Mouse (Mus musculus) small intestine, adult 2 months (tissue): ENCODE measurements around the gene Dtl. TPM values are rescaled to one million over a fixed set of nuclear protein-coding genes. Genes with fewer than 3 reads are reported as not detected.
A peak's percentile ranks its signal among the peaks of the same experiment; 100 is the strongest.

ENCODE experiments used
- H3K27ac ChIP-seq: fragments of 200-500 bp; 2 replicates; pipeline ENCODE4 v1.5.1; 2012; ENCODE audit warnings: low read depth, low read length, control low read depth, inconsistent platforms; ENCODE audit not compliant: insufficient read depth
- H3K27me3 ChIP-seq: fragments of 200-500 bp; 2 replicates; pipeline ENCODE4 v1.6.1; 2012; ENCODE audit warnings: mild to moderate bottlenecking, moderate library complexity, low read length, inconsistent platforms; ENCODE audit not compliant: control insufficient read depth, insufficient read depth
- H3K36me3 ChIP-seq: fragments of 200-500 bp; 2 replicates; pipeline ENCODE4 v1.6.1; 2012; ENCODE audit warnings: mild to moderate bottlenecking, low read length, control low read depth, inconsistent platforms; ENCODE audit not compliant: control insufficient read depth, insufficient read depth
- H3K4me1 ChIP-seq: fragments of 200-500 bp; 2 replicates; pipeline ENCODE4 v1.6.1; 2012; ENCODE audit warnings: low read length, inconsistent platforms, mixed read lengths; ENCODE audit not compliant: control insufficient read depth, insufficient read depth, insufficient read length
- H3K4me3 ChIP-seq: fragments of 200-500 bp; 2 replicates; pipeline ENCODE4 v1.5.1; 2012; ENCODE audit warnings: low read depth, mild to moderate bottlenecking, control low read depth, inconsistent platforms, low read length, moderate library complexity
- CTCF ChIP-seq: fragments of 200-500 bp; IDR thresholded peaks from 2 replicates; pipeline ENCODE4 v1.5.1; 2012; ENCODE audit warnings: low read depth, mild to moderate bottlenecking, control low read depth, inconsistent platforms, low read length, moderate library complexity, mixed read lengths; ENCODE audit not compliant: insufficient replicate concordance, insufficient read length; ENCODE audit errors: extremely low read depth
- POLR2A ChIP-seq: fragments of 200-500 bp; IDR thresholded peaks from 2 replicates; pipeline ENCODE4 v1.6.1; 2012; ENCODE audit warnings: low read depth, mild to moderate bottlenecking, control low read depth, inconsistent platforms, low read length, moderate library complexity
- WGBS: fragments of 180-500 bp; shearing (Covaris S2); methylation state at CpG from one replicate; pipeline ENCODE4 v1.1.7; 2018; 5-methylcytosine and 5-hydroxymethylcytosine counted together
- polyA plus RNA-seq: library from polyadenylated mRNA; depleted of rRNA; stranded (reverse); fragments of >200 nt; gene quantifications from 2 replicates; pipeline ENCODE4 v1.2.3, GENCODE M21; 2012

Dtl gene
- polyA plus RNA-seq, 1 experiment, result 0.80 TPM

- peaks cover 4% of the 10 kb centered on the region; the same call in 1 of the 2 replicates for H3K4me1 ChIP-seq
- TF ChIP-seq CTCF (no peak), POLR2A (no peak)
- H3K4me3 ChIP-seq, result no peak overlapping the region
- WGBS, result 91% methylated on average over 8 of the region's 8 CpGs
- H3K36me3 ChIP-seq, result peaks cover 15% of the 10 kb centered on the region
- no peak overlapping the region for H3K27ac ChIP-seq
- no peaks in the 10 kb centered on the region for H3K27me3 ChIP-seq
These were observed 20.7 kb upstream of the Dtl start for GRCm38 (mm10) chr1:191596076-191596475.

- H3K27me3 ChIP-seq, result no peaks in the 10 kb centered on the region
- peaks cover 26% of the 10 kb centered on the region for H3K36me3 ChIP-seq
- H3K4me3 ChIP-seq, result no peak overlapping the region
- WGBS, result 78% methylated on average over 12 of the region's 12 CpGs
- H3K27ac ChIP-seq, result peak overlapping the region; percentile 65
- H3K4me1 ChIP-seq, result no peaks in the 10 kb centered on the region
- no peak for TF ChIP-seq POLR2A
- TF ChIP-seq CTCF, result no peak
These were observed 16.8 kb upstream of the Dtl start for GRCm38 (mm10) chr1:191592016-191592720.

DNA sequence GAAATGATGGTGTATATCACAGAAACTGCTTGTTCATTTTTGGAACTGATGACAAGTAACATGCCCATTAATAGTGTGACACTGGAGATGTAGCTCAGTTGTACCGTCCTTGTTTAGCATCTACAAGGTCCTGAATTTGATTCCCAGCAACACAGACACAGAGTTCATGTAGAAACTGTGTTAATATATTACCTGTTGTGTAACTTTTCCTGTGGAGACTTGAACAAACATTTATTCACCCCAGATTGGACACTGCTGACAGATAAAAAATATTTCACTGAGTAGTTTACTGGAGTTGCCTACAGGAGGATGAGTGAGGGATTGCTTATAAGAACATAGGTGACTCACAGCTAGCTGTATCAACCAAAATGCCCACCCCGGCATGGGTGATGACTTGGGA, 13.4 kb upstream of the Dtl start:
- no peak for TF ChIP-seq CTCF
- TF ChIP-seq POLR2A, result no peak
- no peak overlapping the region for H3K27ac ChIP-seq
- no peaks in the 10 kb centered on the region for H3K27me3 ChIP-seq
- no peaks in the 10 kb centered on the region for H3K4me1 ChIP-seq
- no peak overlapping the region for H3K4me3 ChIP-seq
- WGBS, result 95% methylated on average over 2 of the region's 2 CpGs
- H3K36me3 ChIP-seq, result peaks cover 28% of the 10 kb centered on the region

- no peaks in the 10 kb centered on the region for H3K4me1 ChIP-seq
- no peaks in the 10 kb centered on the region for H3K27me3 ChIP-seq
- no peak for TF ChIP-seq POLR2A
- no peak for TF ChIP-seq CTCF
- no peak overlapping the region for H3K4me3 ChIP-seq
- peaks cover 36% of the 10 kb centered on the region for H3K36me3 ChIP-seq
- H3K27ac ChIP-seq, result no peak overlapping the region
- 81% methylated on average over 3 of the region's 3 CpGs for WGBS
These were observed 11.7 kb upstream of the Dtl start for GRCm38 (mm10) chr1:191587062-191587461.

- H3K4me3 ChIP-seq, result no peak overlapping the region
- H3K36me3 ChIP-seq, result peaks cover 34% of the 10 kb centered on the region
- no peaks in the 10 kb centered on the region for H3K4me1 ChIP-seq
- TF ChIP-seq POLR2A (no peak), CTCF (no peak)
- WGBS, result 89% methylated on average over 2 of the region's 2 CpGs
- H3K27ac ChIP-seq, result no peak overlapping the region
- no peaks in the 10 kb centered on the region for H3K27me3 ChIP-seq
These were observed 10.4 kb upstream of the Dtl start for GRCm38 (mm10) chr1:191585704-191586103.

DNA sequence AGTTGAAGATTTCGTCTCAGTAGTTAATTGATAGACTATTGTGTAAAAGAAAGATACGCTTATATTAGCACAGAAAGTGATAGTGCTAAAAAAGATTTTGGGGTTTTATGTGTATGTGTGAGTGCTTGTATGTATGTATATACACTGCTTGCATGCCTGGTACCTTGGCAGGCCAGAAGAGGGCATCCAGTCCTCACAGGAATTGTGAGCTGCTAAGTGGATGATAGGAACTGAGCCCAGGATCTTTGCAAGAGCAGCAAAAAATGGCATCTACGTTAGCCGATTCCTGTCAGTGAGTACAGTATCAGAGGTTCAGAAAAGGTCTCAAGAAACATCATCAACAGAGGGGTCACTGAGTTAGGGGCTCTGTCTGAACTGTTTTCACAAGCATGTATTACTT, 9.1 kb upstream of the Dtl start:
- Histone ChIP-seq H3K4me1 (no peaks in the 10 kb centered on the region), H3K27ac (no peak overlapping the region), H3K4me3 (no peak overlapping the region), H3K36me3 (peaks cover 28% of the 10 kb centered on the region), H3K27me3 (no peaks in the 10 kb centered on the region)
- 94% methylated on average over 4 of the region's 4 CpGs for WGBS
- no peak for TF ChIP-seq POLR2A
- TF ChIP-seq CTCF, result peak; percentile 33; the same call in 1 of the 2 replicates

- Histone ChIP-seq H3K36me3 (peaks cover 26% of the 10 kb centered on the region), H3K4me1 (no peaks in the 10 kb centered on the region), H3K27ac (no peak overlapping the region), H3K27me3 (no peaks in the 10 kb centered on the region), H3K4me3 (no peak overlapping the region)
- WGBS, result 91% methylated on average over 4 of the region's 4 CpGs
- TF ChIP-seq CTCF, result no peak
- TF ChIP-seq POLR2A, result no peak
These were observed 8.5 kb upstream of the Dtl start for GRCm38 (mm10) chr1:191583836-191584235.
